28 mouse cellular contexts compared by ENCODE assay signal in genomic region chr2:125968811-125969210, GRCm38 (mm10).
"Had no signal": no experiment of that assay in that cellular context is flagged by ENCODE, and none has a peak within 500 bp of the region (broad histone marks: within the 10 kb centered on the region; RNA-seq: fewer than 3 reads in every experiment).

No protein-coding gene starts in this region.

- H3K4me2 ChIP-seq: heart, embryonic 12.5 days; hindbrain, embryonic 12.5 days; hindbrain, embryonic 14.5 days; intestine, embryonic 15.5 days; limb, embryonic 13.5 days; limb, embryonic 15.5 days; liver, embryonic 13.5 days; liver, embryonic 15.5 days had no signal

- H3K27ac ChIP-seq: gastrocnemius, adult 2 months; heart, embryonic 10.5 days; hindbrain, embryonic 10.5 days; hindbrain, embryonic 12.5 days; hindbrain, embryonic 14.5 days; intestine, embryonic 15.5 days; layer of hippocampus, adult 2 months; left cerebral cortex, adult 2 months; limb, embryonic 13.5 days; limb, embryonic 15.5 days; liver, embryonic 13.5 days; liver, embryonic 15.5 days had no signal

- ATAC-seq: hindbrain, embryonic 16.5 days; inflammation-experienced regulatory T-cells, adult 6 months; intestine, embryonic 15.5 days; intestine, postnatal 0 days had no signal

- H3K4me1 ChIP-seq: hindbrain, embryonic 12.5 days; intestine, embryonic 15.5 days; liver, embryonic 13.5 days; liver, embryonic 15.5 days had no signal

- DNase-seq: gastrocnemius, adult 2 months; gastrocnemius, postnatal 10 days; gastrocnemius, postnatal 25 days; heart, adult 18-20 months; heart, postnatal 10 days; heart, postnatal 4 days; kidney, adult 18-20 months; kidney, adult 8-10 months; kidney, postnatal 10 days; kidney, postnatal 25 days; kidney, postnatal 4 days; left cerebral cortex, postnatal 4 days; liver, embryonic 13.5 days; lung, adult 18-20 months had no signal

- H3K9ac ChIP-seq: heart, embryonic 12.5 days; hindbrain, embryonic 12.5 days; hindbrain, embryonic 14.5 days; intestine, embryonic 15.5 days; limb, embryonic 13.5 days; limb, embryonic 15.5 days; liver, embryonic 13.5 days; liver, embryonic 15.5 days had no signal

- H3K4me3 ChIP-seq: gastrocnemius, adult 2 months; heart, embryonic 10.5 days; heart, embryonic 12.5 days; hindbrain, embryonic 10.5 days; hindbrain, embryonic 12.5 days; intestine, embryonic 15.5 days; layer of hippocampus, adult 2 months; left cerebral cortex, adult 2 months; limb, embryonic 13.5 days; limb, embryonic 15.5 days; liver, embryonic 13.5 days; liver, embryonic 15.5 days had no signal

- H3K36me3 ChIP-seq: heart, embryonic 10.5 days; hindbrain, embryonic 10.5 days; hindbrain, embryonic 12.5 days; intestine, embryonic 15.5 days; limb, embryonic 13.5 days; limb, embryonic 15.5 days; liver, embryonic 13.5 days; liver, embryonic 15.5 days had no signal

- H3K9me3 ChIP-seq: heart, embryonic 10.5 days; heart, embryonic 12.5 days; hindbrain, embryonic 10.5 days; hindbrain, embryonic 12.5 days; intestine, embryonic 15.5 days; limb, embryonic 13.5 days; limb, embryonic 15.5 days; liver, embryonic 13.5 days; liver, embryonic 15.5 days had no signal

- H3K27me3 ChIP-seq: heart, embryonic 12.5 days; hindbrain, embryonic 12.5 days; intestine, embryonic 15.5 days; limb, embryonic 13.5 days; limb, embryonic 15.5 days; liver, embryonic 13.5 days; liver, embryonic 15.5 days had no signal
